Mouse (Mus musculus) bone marrow macrophage, adult 2 months (primary cell): Measurements from ENCODE around the gene Tmem222.

ENCODE experiments used
- CTCF ChIP-seq: IDR thresholded peaks from 2 replicates; pipeline ENCODE4 v1.5.1; 2012; ENCODE audit warnings: low read depth, mild to moderate bottlenecking, low read length, moderate library complexity
- POLR2A ChIP-seq: IDR thresholded peaks from 2 replicates; pipeline ENCODE4 v1.6.1; 2012; ENCODE audit warnings: mild to moderate bottlenecking, low read depth, low read length, borderline replicate concordance

DNA sequence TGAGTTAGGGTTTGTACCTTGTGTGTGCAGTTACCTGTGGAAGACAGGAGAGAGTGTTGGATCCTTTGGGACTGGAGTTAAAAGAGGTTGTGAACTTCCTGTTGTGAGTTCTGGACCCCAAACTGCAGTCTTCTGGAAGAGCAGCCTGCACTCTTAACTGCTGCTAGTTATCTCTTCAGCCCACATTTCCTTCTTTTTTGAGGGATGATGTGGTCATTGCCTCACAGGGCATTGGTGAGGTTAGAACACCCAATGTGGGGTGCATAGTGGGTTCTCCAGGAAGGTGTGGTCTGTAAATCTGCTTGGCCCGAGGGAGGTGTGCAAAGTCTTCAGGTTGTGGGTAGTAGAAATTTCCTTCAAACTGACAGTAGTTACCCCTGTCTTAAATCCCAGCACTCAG is 33.3 kb downstream of the Tmem222 start:
- TF ChIP-seq CTCF (no peak), POLR2A (no peak)
